In genomic region chr13:56010416-56010815, GRCm38 (mm10) we compare ENCODE assay signal across 12 mouse cellular contexts.
DNase-seq lines count a peak whose midpoint lies in the region; ATAC-seq lines count a peak whose summit lies in the region.
"Had no signal": no experiment of that assay in that cellular context is flagged by ENCODE, and none has a peak within 500 bp of the region (broad histone marks: within the 10 kb centered on the region; RNA-seq: fewer than 3 reads in every experiment).

No protein-coding gene starts in this region.

- no peak overlapping the region for H3K4me2 ChIP-seq in liver, embryonic 12.5 days
- H3K4me2 ChIP-seq: liver, embryonic 13.5 days had no signal

- ATAC-seq in liver, embryonic 12.5 days, result no peak

- H3K4me1 ChIP-seq in liver, embryonic 12.5 days, result no peaks in the 10 kb centered on the region
- H3K4me1 ChIP-seq: liver, embryonic 13.5 days; megakaryocyte, embryonic 14.5 days had no signal

- H3K4me3 ChIP-seq in liver, embryonic 12.5 days, result no peak overlapping the region
- H3K4me3 ChIP-seq: liver, embryonic 13.5 days; megakaryocyte, embryonic 14.5 days had no signal

- H3K9ac ChIP-seq in liver, embryonic 12.5 days, result no peak overlapping the region
- H3K9ac ChIP-seq: liver, embryonic 13.5 days had no signal

- H3K27me3 ChIP-seq in liver, embryonic 12.5 days (replicated peaks), result no peaks in the 10 kb centered on the region
- H3K27me3 ChIP-seq: liver, embryonic 13.5 days had no signal

- peak; percentile 27 for DNase-seq in kidney, postnatal 10 days
- no peak for DNase-seq in kidney, adult 18-20 months
- DNase-seq in embryo, embryonic 9.5 days (ENCODE audit: extremely low spot score), result peak; percentile 25
- peak; percentile 5 for DNase-seq in kidney, postnatal 14 days
- DNase-seq in retina, embryonic 14.5 days (ENCODE audit: low spot score), result peak; percentile 33
- no peak for DNase-seq in spleen, postnatal 4 days (ENCODE audit: low spot score in 2 of 2)
- DNase-seq: gastrocnemius, postnatal 25 days; heart, postnatal 10 days; layer of hippocampus, postnatal 36 days; liver, embryonic 13.5 days had no signal

- H3K36me3 ChIP-seq in liver, embryonic 12.5 days, result no peaks in the 10 kb centered on the region
- H3K36me3 ChIP-seq: liver, embryonic 13.5 days had no signal

- 42% methylated on average over 6 of the region's 6 CpGs for WGBS in liver, embryonic 12.5 days (ENCODE audit: insufficient replicate concordance)

- H3K9me3 ChIP-seq in liver, embryonic 12.5 days (replicated peaks), result no peaks in the 10 kb centered on the region
- H3K9me3 ChIP-seq: liver, embryonic 13.5 days had no signal

- H3K27ac ChIP-seq in liver, embryonic 12.5 days, result no peak overlapping the region
- H3K27ac ChIP-seq: liver, embryonic 13.5 days had no signal

Comparison
In these comparisons a context has a peak if more than half of its experiments do, and no peak if none do; other contexts are left out.
1. DNase-seq: peak in kidney, postnatal 10 days (single experiment), embryo, embryonic 9.5 days (single experiment), kidney, postnatal 14 days (single experiment) and retina, embryonic 14.5 days (single experiment); none in kidney, adult 18-20 months (single experiment) and spleen, postnatal 4 days (0 of 2).